In genomic region chr1:54039062-54039461, GRCm38 (mm10) we compare ENCODE assay signal across 9 mouse cellular contexts.
A peak's percentile ranks its signal among the peaks of the same experiment; 100 is the strongest.
DNase-seq lines count a peak whose midpoint lies in the region; ATAC-seq and TF ChIP-seq lines count a peak whose summit lies in the region.
"Had no signal": no experiment of that assay in that cellular context is flagged by ENCODE, and none has a peak within 500 bp of the region (broad histone marks: within the 10 kb centered on the region; RNA-seq: fewer than 3 reads in every experiment).

No protein-coding gene starts in this region.

- ATAC-seq in intestine, postnatal 0 days = no peak
- ATAC-seq in intestine, embryonic 15.5 days = no peak
- peak; percentile 78 for ATAC-seq in cerebellum, adult (ENCODE audit: insufficient number of reproducible peaks, low FRiP score, low TSS enrichment)
- peak; percentile 66; the same call in 1 of the 2 replicates for ATAC-seq in forebrain, postnatal 0 days

- no peak overlapping the region for H3K27ac ChIP-seq in intestine, postnatal 0 days (ENCODE audit: low read depth, low read length)
- H3K27ac ChIP-seq in intestine, embryonic 15.5 days = no peak overlapping the region
- no peak overlapping the region for H3K27ac ChIP-seq in forebrain, postnatal 0 days (ENCODE audit: low read depth, low read length)
- H3K27ac ChIP-seq: neural tube, embryonic 13.5 days had no signal

- peak; percentile 70 for TF ChIP-seq CTCF in intestine, postnatal 0 days (IDR thresholded peaks at IDR 0.05; ENCODE audit: low read depth)
- TF ChIP-seq CTCF in forebrain, postnatal 0 days (IDR thresholded peaks at IDR 0.05; ENCODE audit: low read depth) = peak; percentile 60

- H3K4me1 ChIP-seq in intestine, postnatal 0 days (replicated peaks; ENCODE audit: control insufficient read depth, insufficient read depth, low read length) = no peaks in the 10 kb centered on the region
- no peaks in the 10 kb centered on the region for H3K4me1 ChIP-seq in intestine, embryonic 15.5 days (replicated peaks)
- no peaks in the 10 kb centered on the region for H3K4me1 ChIP-seq in forebrain, postnatal 0 days (ENCODE audit: insufficient read depth)
- H3K4me1 ChIP-seq: neural tube, embryonic 13.5 days had no signal

- no peaks in the 10 kb centered on the region for H3K9me3 ChIP-seq in intestine, postnatal 0 days (ENCODE audit: control insufficient read depth)
- no peaks in the 10 kb centered on the region for H3K9me3 ChIP-seq in intestine, embryonic 15.5 days
- H3K9me3 ChIP-seq in forebrain, postnatal 0 days (ENCODE audit: low read length) = no peaks in the 10 kb centered on the region
- H3K9me3 ChIP-seq: neural tube, embryonic 13.5 days had no signal

- WGBS in intestine, postnatal 0 days = 47% methylated on average over 2 of the region's 2 CpGs
- WGBS in intestine, embryonic 15.5 days = 40% methylated on average over 2 of the region's 2 CpGs
- WGBS in forebrain, postnatal 0 days = 46% methylated on average over 2 of the region's 2 CpGs

- no peaks in the 10 kb centered on the region for H3K27me3 ChIP-seq in intestine, postnatal 0 days (replicated peaks; ENCODE audit: control insufficient read depth, insufficient read depth, low read length)
- H3K27me3 ChIP-seq in intestine, embryonic 15.5 days (replicated peaks) = no peaks in the 10 kb centered on the region
- no peaks in the 10 kb centered on the region for H3K27me3 ChIP-seq in forebrain, postnatal 0 days (ENCODE audit: insufficient read depth, low read length)
- H3K27me3 ChIP-seq: neural tube, embryonic 13.5 days had no signal

- no peak overlapping the region for H3K9ac ChIP-seq in intestine, postnatal 0 days (ENCODE audit: low read depth, low read length)
- no peak overlapping the region for H3K9ac ChIP-seq in intestine, embryonic 15.5 days
- H3K9ac ChIP-seq in forebrain, postnatal 0 days = no peak overlapping the region
- H3K9ac ChIP-seq: neural tube, embryonic 13.5 days had no signal

- no peak overlapping the region for H3K4me3 ChIP-seq in intestine, postnatal 0 days (ENCODE audit: low read depth, low read length)
- H3K4me3 ChIP-seq in intestine, embryonic 15.5 days (replicated peaks) = no peak overlapping the region
- no peak overlapping the region for H3K4me3 ChIP-seq in forebrain, postnatal 0 days (ENCODE audit: low read depth, low read length)
- H3K4me3 ChIP-seq: neural tube, embryonic 13.5 days had no signal

- H3K36me3 ChIP-seq in intestine, postnatal 0 days (ENCODE audit: control insufficient read depth, insufficient read depth) = no peaks in the 10 kb centered on the region
- no peaks in the 10 kb centered on the region for H3K36me3 ChIP-seq in intestine, embryonic 15.5 days
- H3K36me3 ChIP-seq in forebrain, postnatal 0 days (ENCODE audit: insufficient read depth) = no peaks in the 10 kb centered on the region
- H3K36me3 ChIP-seq: neural tube, embryonic 13.5 days had no signal

- H3K4me2 ChIP-seq in intestine, postnatal 0 days (replicated peaks; ENCODE audit: low read depth) = no peak overlapping the region
- no peak overlapping the region for H3K4me2 ChIP-seq in intestine, embryonic 15.5 days (replicated peaks)
- H3K4me2 ChIP-seq in forebrain, postnatal 0 days (ENCODE audit: low read depth) = no peak overlapping the region
- H3K4me2 ChIP-seq: neural tube, embryonic 13.5 days had no signal

- DNase-seq in ES-CJ7 (ENCODE audit: low read depth, low spot score) = peak; percentile 64
- DNase-seq in forebrain, postnatal 0 days = peak; percentile 25
- DNase-seq in layer of hippocampus, postnatal 36 days = peak; percentile 7 to 15
- peak; percentile 49 for DNase-seq in thymus, postnatal 0 days (ENCODE audit: low spot score)
- no peak for DNase-seq in spleen, postnatal 14 days (ENCODE audit: low spot score in 2 of 2)

Comparison
In these comparisons a context has a peak if more than half of its experiments do, and no peak if none do; other contexts are left out.
1. ATAC-seq: peak in cerebellum, adult (single experiment) and forebrain, postnatal 0 days (single experiment); none in intestine, postnatal 0 days (single experiment) and intestine, embryonic 15.5 days (single experiment).
2. DNase-seq: peak in ES-CJ7 (single experiment), forebrain, postnatal 0 days (single experiment), layer of hippocampus, postnatal 36 days (2 of 2) and thymus, postnatal 0 days (single experiment); none in spleen, postnatal 14 days (0 of 2).